Mouse (Mus musculus): ENCODE measurements around the gene Cox7a2l.

GRCm38 (mm10) chr17:83555836-83556235 lies 38.7 kb upstream of the Cox7a2l start:
- TF ChIP-seq EP300 (IDR thresholded peaks at IDR 0.05) (no peak), CTCF (IDR thresholded peaks at IDR 0.05) (no peak)
